Mouse (Mus musculus) midbrain, embryonic 10.5 days (tissue): Measurements from ENCODE around the gene Ptrh2. TPM values are rescaled to one million over a fixed set of nuclear protein-coding genes. Genes with fewer than 3 reads are reported as not detected.

Experiments used
- DNase-seq: peaks from one replicate; pipeline ENCODE4 v3.0.0-alpha.2; 2017; ENCODE audit warnings: low spot score
- H3K27ac ChIP-seq: fragments of 300-500 bp; sonication (generic); replicated peaks from 2 replicates; pipeline ENCODE4 v1.5.1; 2016; ENCODE audit warnings: mild to moderate bottlenecking
- H3K27me3 ChIP-seq: fragments of 300-500 bp; sonication (generic); 2 replicates; pipeline ENCODE4 v1.6.1; 2016; ENCODE audit warnings: low read depth, mild to moderate bottlenecking; ENCODE audit not compliant: poor library complexity, severe bottlenecking
- H3K36me3 ChIP-seq: fragments of 300-500 bp; sonication (generic); 2 replicates; pipeline ENCODE4 v1.6.1; 2016; ENCODE audit warnings: mild to moderate bottlenecking, moderate library complexity
- H3K4me1 ChIP-seq: fragments of 300-500 bp; sonication (generic); 2 replicates; pipeline ENCODE4 v1.6.1; 2016
- H3K4me3 ChIP-seq: fragments of 300-500 bp; sonication (generic); 2 replicates; pipeline ENCODE4 v1.5.1; 2016; ENCODE audit warnings: mild to moderate bottlenecking, moderate library complexity
- H3K9me3 ChIP-seq: fragments of 300-500 bp; sonication (generic); replicated peaks from 2 replicates; pipeline ENCODE4 v1.6.1; 2016; ENCODE audit warnings: mild to moderate bottlenecking
- WGBS: fragments of 180-500 bp; shearing (Covaris S2); methylation state at CpG from one replicate; pipeline ENCODE4 v1.1.7; 2016; 5-methylcytosine and 5-hydroxymethylcytosine counted together
- polyA plus RNA-seq: library from polyadenylated mRNA; unstranded; fragments of >200 nt; fragmentation: Nextera tagmentation; extraction: Ambion mirVana; gene quantifications from 2 replicates; pipeline ENCODE4 v1.2.1, GENCODE M21; 2016

Gene Ptrh2
- polyA plus RNA-seq: 40.8 and 42.9 TPM in 2 replicates

DNA sequence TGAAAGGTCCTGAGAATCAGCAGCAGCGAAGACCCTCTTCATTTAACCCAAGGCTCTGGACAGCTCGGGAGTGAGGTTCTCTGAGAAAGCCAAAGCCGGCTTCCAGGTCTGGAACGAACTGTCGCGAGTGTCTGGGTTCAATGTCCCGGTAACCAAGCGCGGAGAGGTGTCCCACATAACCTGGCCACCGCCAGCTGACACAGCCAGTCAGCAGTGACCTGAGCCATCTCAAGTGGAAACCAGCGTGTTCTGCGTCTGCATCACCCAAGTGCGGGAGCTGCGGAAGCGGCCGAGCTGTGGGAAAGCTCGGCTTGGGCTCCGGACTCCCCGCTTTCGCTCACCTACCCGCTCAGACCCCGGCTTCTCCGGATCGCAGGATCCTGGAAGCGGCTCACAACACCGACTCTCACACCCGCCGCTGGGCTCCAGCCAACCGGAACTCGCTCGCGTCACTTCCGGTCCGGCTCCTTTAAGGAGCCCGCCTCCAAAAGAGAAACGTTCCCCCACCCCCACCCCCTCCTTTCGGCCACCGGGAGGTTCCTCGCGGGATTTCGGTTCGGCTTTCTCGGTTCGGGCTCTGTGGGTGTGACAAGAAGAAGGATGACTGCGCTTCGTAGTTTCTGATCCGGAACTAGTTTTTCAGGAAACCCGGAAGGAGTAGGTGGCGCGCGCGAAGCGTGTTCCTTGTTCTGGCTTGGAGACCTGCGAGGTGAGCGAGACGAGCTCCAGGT is at the start of gene Ptrh2, which contains the start of gene Vmp1:
Ptrh2 (plus strand) TSS at position 591 of the 731 bp plus-strand sequence.
Vmp1 (minus strand) TSS at position 442 of the 731 bp plus-strand sequence.
- Histone ChIP-seq H3K36me3 (peaks cover 30% of the 10 kb centered on the region), H3K27ac (peak within 1 kb of the TSS; percentile 89), H3K27me3 (no peaks in the 10 kb centered on the region), H3K4me1 (peaks cover 47% of the 10 kb centered on the region), H3K9me3 (no peaks in the 10 kb centered on the region), H3K4me3 (peak within 1 kb of the TSS; percentile 85)
- peak; percentile 96 for DNase-seq
- under 1% methylated on average over 56 of the region's 56 CpGs for WGBS

DNA sequence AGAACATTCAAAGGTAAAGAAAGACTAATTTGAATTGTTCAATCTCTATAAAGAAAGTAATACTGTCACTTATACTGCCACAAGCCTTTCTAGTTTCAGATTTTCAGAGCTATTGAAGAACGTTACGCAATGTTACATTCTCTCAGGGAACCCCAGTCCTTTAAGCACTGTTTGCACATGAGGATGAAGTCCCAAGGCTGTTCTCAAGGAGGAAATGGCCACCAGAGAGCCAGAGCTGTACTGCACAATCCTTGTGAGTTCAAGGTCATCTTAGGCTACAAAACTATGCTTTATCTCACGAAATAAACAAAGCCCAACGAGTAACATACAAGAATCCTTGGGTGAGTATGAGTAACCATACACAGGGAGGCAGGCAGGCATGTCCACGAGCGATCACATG is 49.4 kb upstream of the Ptrh2 start:
- H3K4me1 ChIP-seq: no peaks in the 10 kb centered on the region
- H3K9me3 ChIP-seq: no peaks in the 10 kb centered on the region
- no peaks in the 10 kb centered on the region for H3K27me3 ChIP-seq
- WGBS: 93% methylated on average over 6 of the region's 6 CpGs
- H3K36me3 ChIP-seq: peaks cover 35% of the 10 kb centered on the region
- no peak overlapping the region for H3K4me3 ChIP-seq
- no peak overlapping the region for H3K27ac ChIP-seq
- no peak for DNase-seq

DNA sequence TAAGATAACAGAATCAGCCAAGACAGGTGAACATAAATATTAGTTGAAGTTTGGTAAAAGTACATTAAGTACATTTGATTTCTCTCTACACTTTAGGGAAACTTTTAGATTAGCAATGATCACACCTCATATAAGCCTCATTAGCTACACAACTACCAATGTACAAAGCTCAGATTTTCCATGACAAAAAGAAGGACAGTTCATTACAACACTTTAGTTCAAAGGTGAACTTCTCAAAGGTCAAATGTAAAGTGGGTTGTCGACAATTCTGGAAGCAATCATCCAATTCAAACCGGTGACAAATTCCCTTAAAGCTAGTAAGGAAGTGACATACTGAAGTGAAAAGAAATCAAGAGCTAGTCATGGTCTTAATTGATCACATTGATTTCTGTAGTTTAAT is 46.1 kb upstream of the Ptrh2 start:
- peaks cover 32% of the 10 kb centered on the region for H3K36me3 ChIP-seq
- no peak overlapping the region for H3K4me3 ChIP-seq
- DNase-seq: no peak
- no peaks in the 10 kb centered on the region for H3K4me1 ChIP-seq
- no peaks in the 10 kb centered on the region for H3K9me3 ChIP-seq
- 85% methylated on average over 2 of the region's 2 CpGs for WGBS
- H3K27ac ChIP-seq: no peak overlapping the region
- no peaks in the 10 kb centered on the region for H3K27me3 ChIP-seq

DNA sequence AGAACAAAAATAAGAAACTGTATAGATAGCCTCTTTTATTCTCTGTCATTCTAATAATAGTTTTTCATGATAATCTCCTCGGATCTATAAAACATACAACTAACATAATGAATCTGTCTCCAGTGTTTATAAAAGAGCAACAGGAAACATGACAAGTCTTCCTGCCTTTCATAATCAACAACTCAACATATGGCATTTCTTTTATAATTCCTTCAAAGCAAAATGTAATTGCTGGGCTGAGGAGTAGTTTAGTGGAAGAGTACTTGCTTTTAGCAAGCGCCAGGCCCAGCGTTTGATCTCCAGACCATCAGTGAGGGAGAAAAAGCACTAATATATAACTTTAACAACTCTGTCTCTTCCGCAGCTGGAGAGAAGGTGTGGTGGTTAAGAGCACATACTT is 42.1 kb upstream of the Ptrh2 start:
- H3K4me3 ChIP-seq: no peak overlapping the region
- 91% methylated on average over 4 of the region's 4 CpGs for WGBS
- H3K4me1 ChIP-seq: peaks cover 5% of the 10 kb centered on the region
- DNase-seq: no peak
- no peak overlapping the region for H3K27ac ChIP-seq
- H3K36me3 ChIP-seq: peaks cover 24% of the 10 kb centered on the region
- no peaks in the 10 kb centered on the region for H3K9me3 ChIP-seq
- no peaks in the 10 kb centered on the region for H3K27me3 ChIP-seq

DNA sequence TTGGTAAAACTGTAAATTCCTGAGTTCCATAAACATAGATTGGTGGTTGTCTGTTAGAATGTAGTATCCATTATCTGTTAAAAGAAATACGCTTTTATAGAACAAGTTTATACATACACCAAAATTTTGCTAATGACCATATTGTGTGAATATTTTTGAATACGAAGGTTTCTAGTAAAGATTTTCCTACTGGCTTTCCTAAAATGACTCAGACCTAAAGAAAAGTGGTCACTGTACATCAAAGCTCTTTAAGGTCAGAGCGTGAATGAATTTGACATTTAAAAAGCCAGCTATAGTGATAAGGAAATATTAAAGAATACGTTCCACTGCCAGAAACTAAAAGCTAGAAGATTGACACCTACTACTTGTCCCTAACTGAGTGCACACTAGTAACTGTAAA is 39.2 kb upstream of the Ptrh2 start:
- 95% methylated on average over 4 of the region's 4 CpGs for WGBS
- no peak overlapping the region for H3K27ac ChIP-seq
- H3K4me1 ChIP-seq: peaks cover 11% of the 10 kb centered on the region
- no peaks in the 10 kb centered on the region for H3K9me3 ChIP-seq
- no peak for DNase-seq
- no peaks in the 10 kb centered on the region for H3K27me3 ChIP-seq
- H3K36me3 ChIP-seq: peaks cover 24% of the 10 kb centered on the region
- no peak overlapping the region for H3K4me3 ChIP-seq

DNA sequence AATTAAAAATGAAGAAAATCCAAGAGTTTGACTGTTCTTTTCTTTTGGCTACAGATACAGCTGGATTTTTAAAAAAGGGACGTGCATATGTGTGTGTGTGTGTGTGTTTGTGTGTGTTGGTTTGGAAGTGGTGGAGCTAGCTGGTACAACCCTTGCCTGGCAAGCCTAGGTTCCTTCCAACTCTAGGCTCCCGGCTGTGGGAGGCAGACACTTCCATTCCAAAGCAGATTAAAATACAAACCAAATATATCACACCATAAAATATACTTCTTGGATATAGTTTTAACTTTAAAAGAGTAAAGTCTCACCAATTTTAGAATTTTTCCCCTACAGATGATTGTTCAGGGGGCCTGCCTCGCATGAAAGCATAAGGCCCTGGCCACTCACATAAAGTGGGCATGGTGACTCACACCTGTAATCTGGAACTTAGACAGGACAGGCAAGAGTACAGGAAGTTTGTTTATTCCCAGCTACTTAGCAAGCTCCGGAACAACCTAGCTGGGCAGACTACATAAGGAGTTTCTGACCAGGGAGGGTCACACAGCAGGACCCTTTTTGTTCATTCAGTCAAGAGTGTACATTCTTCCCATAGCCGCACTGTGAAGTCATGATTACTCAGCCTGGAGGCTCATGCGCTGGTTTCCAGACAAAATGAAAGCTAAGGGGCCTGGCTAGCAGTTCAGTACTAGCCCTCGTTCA is 37.5 kb upstream of the Ptrh2 start:
- WGBS: 70% methylated on average over 7 of the region's 7 CpGs
- peaks cover 14% of the 10 kb centered on the region for H3K36me3 ChIP-seq
- DNase-seq: peak; percentile 17
- no peak overlapping the region for H3K4me3 ChIP-seq
- no peaks in the 10 kb centered on the region for H3K9me3 ChIP-seq
- H3K27ac ChIP-seq: 0 out of 2 replicates have a peak overlapping the region, but pooled peaks have one; percentile 9
- H3K4me1 ChIP-seq: peaks cover 18% of the 10 kb centered on the region
- no peaks in the 10 kb centered on the region for H3K27me3 ChIP-seq

DNA sequence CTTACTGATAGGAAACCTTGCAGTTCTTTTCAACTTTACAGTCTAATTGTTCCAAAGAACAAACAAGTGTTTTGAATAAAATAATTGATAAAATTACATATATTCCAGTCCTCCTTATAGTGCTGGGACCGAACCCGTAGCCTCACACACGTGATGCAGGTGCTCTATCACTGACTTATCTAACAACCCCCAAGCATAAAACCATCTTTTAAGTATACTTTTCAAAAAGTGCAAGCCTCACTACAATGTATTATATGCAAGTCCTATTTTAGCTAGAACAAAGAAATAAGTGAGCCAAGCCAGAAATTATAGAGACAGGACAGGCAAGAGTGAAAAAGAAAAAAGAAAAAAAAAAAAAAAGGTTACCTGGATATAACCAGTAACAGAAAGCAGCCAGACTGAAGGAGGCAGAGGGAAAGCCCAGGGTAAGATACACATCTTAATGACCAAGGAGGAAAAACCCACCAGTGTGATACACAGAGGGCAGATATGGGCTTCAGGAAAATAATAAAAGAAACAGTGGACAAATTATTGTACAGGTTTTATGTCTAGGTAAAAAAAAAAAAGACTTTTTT is 36.8 kb upstream of the Ptrh2 start:
- Histone ChIP-seq H3K9me3 (no peaks in the 10 kb centered on the region), H3K27me3 (no peaks in the 10 kb centered on the region), H3K4me3 (no peak overlapping the region), H3K4me1 (peaks cover 18% of the 10 kb centered on the region), H3K36me3 (peaks cover 11% of the 10 kb centered on the region), H3K27ac (no peak overlapping the region)
- 97% methylated on average over 3 of the region's 3 CpGs for WGBS
- DNase-seq: no peak

DNA sequence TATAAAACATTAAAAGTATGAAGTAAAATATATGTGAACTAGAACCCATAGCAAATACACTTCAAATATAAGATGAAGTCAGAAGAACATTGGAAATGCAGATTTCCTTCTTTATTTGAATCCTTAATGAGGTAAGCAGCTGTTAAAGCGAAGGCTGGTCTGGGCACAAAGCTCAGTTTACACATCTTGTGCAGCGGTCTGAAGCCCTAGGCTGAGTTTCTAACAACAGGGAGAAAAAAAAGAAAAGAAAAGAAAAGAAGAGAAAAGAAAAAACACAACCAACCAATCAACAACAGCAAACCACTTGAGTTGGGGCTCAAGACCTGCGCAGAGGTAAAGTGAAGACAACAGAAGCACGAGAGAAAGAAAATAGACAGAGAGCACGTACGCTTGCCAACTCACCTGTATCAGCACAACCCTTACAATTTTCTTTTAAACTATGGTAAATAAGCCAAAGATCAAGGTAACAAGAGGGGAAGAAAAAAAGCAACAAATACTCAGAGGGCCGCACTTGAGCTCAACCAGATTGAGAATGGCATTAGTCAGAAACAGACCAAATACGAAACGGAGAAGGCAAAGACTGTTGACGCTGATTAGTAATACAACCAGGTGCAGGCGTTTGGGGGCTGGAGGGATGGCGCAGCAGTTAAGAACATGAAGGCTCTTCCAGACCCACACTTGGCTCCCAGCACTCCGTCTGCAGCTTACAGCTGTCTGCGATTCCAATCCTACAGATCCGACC is 35.9 kb upstream of the Ptrh2 start:
- 82% methylated on average over 15 of the region's 15 CpGs for WGBS
- Histone ChIP-seq H3K4me3 (no peak overlapping the region), H3K4me1 (peaks cover 18% of the 10 kb centered on the region), H3K9me3 (no peaks in the 10 kb centered on the region), H3K27ac (no peak overlapping the region), H3K36me3 (peaks cover 4% of the 10 kb centered on the region), H3K27me3 (no peaks in the 10 kb centered on the region)
- no peak for DNase-seq

DNA sequence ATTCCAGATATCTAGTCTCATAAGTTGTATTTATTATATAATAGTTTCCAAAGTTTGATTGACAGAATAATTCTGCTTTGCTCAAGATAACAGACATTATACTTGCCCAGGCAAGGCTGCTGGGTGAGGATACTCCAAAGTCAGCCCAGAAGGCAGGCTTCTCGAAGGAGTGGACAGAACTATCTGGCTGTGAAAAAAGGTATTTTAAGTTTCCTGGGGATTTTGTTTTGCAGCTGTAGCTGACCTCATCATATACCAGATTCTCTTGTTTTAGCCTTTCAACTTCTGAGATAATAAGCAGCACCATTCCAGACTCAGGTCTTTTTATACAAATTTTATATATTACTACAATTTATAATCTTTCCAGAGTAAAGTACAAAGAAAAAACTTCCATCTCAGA is 34.2 kb upstream of the Ptrh2 start:
- peaks cover 18% of the 10 kb centered on the region for H3K4me1 ChIP-seq
- H3K27ac ChIP-seq: no peak overlapping the region
- 84% methylated on average over 1 of the region's 1 CpGs for WGBS
- no peaks in the 10 kb centered on the region for H3K36me3 ChIP-seq
- no peaks in the 10 kb centered on the region for H3K27me3 ChIP-seq
- H3K9me3 ChIP-seq: no peaks in the 10 kb centered on the region
- DNase-seq: no peak
- no peak overlapping the region for H3K4me3 ChIP-seq

DNA sequence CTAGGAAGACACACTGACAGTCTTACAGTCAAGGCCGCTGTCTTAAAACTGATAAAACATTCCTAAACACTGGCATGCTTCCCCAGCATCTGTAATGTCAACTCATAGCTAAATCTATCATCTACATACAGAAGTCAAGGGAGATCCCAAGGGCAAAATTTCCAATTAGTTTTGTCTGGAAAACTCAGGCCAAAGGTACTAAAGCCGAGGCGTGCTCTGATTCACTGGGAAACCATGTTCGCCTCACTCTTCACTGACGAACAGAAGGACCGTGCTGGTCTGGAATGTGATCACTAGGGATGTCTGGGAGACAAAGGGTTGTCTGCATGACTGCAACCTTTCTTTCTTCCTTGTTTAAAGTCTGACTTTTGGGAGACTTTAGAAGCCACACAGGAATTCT is 33.1 kb upstream of the Ptrh2 start:
- no peak for DNase-seq
- H3K9me3 ChIP-seq: no peaks in the 10 kb centered on the region
- WGBS: 54% methylated on average over 6 of the region's 6 CpGs
- H3K36me3 ChIP-seq: no peaks in the 10 kb centered on the region
- H3K27me3 ChIP-seq: no peaks in the 10 kb centered on the region
- H3K4me3 ChIP-seq: no peak overlapping the region
- peaks cover 18% of the 10 kb centered on the region for H3K4me1 ChIP-seq
- no peak overlapping the region for H3K27ac ChIP-seq

DNA sequence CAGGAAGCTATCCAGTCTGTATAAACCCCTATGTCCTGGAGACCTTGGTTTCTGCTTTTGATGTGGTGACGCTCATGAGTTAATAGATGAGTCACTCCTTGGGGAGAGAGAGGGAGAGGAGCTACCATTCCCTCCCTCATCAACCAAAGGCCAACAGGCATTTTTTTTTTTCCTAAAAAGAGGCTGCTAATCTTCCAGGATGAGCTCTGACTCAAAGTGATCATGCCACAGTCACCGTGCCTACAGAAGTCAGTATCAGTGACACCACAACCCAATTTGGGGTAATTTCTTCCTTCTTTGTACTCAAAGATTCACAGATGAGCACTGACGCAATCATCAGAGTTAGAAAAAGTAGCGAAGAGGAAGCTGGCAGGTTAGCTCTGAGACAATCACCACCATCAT is 31.2 kb upstream of the Ptrh2 start:
- no peak overlapping the region for H3K4me3 ChIP-seq
- no peak for DNase-seq
- 97% methylated on average over 4 of the region's 4 CpGs for WGBS
- no peaks in the 10 kb centered on the region for H3K9me3 ChIP-seq
- H3K27ac ChIP-seq: no peak overlapping the region
- peaks cover 11% of the 10 kb centered on the region for H3K4me1 ChIP-seq
- H3K36me3 ChIP-seq: no peaks in the 10 kb centered on the region
- no peaks in the 10 kb centered on the region for H3K27me3 ChIP-seq

DNA sequence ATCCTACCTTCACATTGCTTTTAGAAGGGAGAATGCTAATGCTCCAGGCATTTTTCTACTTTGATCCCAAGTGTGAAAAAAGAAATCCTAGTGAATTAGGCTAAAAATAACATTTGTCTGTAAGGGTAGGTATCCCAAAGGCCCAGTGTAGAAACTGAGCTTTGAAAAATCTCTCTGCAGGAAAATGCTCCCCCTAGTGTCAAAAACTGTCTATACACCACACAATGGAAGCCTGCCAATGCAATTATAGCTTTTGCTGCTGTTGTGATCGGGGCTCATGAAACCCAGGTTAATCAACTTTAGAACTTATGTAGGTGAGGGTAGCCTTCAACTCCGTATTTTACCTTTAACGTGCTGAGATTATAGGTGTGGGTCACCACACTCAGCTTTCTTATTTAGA is 30.3 kb upstream of the Ptrh2 start:
- no peak overlapping the region for H3K27ac ChIP-seq
- no peak for DNase-seq
- WGBS: 50% methylated on average over 3 of the region's 3 CpGs
- H3K36me3 ChIP-seq: no peaks in the 10 kb centered on the region
- no peaks in the 10 kb centered on the region for H3K27me3 ChIP-seq
- no peak overlapping the region for H3K4me3 ChIP-seq
- H3K9me3 ChIP-seq: no peaks in the 10 kb centered on the region
- peaks cover 7% of the 10 kb centered on the region for H3K4me1 ChIP-seq
